Mouse (Mus musculus) activated CD4-positive, CD25-positive, alpha-beta regulatory T cell, adult 4 months (primary cell): ENCODE results near the gene Plppr3. TPM values are rescaled to one million over a fixed set of nuclear protein-coding genes. Genes with fewer than 3 reads are reported as not detected.
A peak's percentile ranks its signal among the peaks of the same experiment; 100 is the strongest.

Source experiments
- ATAC-seq: one replicate; pipeline ENCODE4 v1.8.0; 2017
- polyA plus RNA-seq, 2 experiments: library from polyadenylated mRNA; unstranded; fragments of 100-300 nt; shearing (Covaris generic); gene quantifications; one replicate each; pipeline ENCODE4 v1.2.1; 2017

Gene Plppr3
- polyA plus RNA-seq, 2 experiments from 2014 or later, result 1.6 to 2.1 TPM

DNA sequence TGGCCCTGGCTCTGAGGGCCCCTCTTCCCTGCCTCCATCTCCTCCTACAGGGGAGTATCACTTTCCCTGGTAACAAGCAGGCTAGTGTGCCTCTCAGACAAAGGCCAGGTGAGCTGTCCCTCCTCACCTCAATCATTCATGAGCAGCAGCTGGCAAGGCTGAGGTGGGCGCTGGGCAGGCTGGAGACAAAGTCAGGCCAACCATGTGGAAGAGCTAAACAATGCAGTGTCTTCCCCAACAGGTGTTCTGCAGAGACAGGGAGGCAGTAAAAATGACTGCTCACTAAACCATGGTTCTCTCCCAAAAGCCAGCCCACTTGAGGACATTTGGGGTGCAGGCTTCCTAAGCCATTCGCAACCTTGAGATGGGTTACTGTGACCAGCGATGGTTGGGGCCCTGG lies 22.8 kb downstream of the Plppr3 start:
- no peak for ATAC-seq

DNA sequence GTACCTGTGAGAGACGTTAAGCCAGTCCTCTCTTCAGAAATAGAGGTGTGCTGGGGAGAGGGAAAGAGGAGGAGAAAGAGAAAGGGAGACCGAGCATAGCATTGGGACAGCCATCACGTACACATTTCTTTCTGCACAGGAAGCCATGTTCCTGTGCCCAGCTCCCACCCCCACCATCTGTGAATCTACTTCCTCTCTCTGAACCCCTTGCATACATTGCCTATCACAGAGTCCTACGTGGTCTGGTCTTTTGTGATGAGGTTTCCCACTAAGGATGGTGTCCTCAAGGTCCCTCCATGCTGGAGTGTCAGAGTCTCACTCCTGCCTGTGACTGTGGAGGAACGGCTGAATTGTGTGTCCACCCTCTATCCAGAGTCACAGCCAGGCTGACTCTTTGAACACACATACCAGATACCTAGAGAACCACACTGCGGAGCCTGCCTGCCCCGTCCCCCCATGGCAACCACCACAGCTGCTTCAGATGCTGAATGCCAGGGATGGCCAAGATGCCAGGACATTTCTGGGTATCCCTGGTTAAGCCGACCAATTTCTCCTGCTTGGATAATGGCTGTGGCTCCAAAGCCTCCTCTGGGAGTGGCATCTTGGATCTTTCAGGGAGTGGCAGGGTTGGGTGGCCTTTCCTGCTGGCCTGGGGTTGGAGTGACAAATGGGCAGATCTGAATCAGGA lies 24.3 kb downstream of the Plppr3 start:
- no peak for ATAC-seq

DNA sequence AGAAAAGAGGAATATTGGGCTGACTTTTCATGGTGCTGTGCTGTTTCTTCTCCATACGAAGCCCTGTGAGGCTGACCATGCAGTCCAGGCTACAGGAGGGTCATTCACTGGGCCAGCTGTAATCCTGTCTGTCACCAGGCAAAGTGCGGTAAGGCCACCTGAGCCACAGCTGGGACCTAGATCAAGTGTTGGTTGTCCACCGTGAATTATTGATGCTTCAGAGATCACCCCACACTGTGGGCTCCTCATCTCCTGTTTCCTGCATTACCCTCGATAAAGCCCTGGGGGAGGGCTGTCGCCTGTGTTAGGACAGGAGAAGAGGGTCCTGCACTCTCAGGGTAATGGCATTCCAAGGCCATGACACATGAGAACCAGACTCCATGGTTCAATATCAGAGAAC lies 27.9 kb downstream of the Plppr3 start:
- no peak for ATAC-seq

DNA sequence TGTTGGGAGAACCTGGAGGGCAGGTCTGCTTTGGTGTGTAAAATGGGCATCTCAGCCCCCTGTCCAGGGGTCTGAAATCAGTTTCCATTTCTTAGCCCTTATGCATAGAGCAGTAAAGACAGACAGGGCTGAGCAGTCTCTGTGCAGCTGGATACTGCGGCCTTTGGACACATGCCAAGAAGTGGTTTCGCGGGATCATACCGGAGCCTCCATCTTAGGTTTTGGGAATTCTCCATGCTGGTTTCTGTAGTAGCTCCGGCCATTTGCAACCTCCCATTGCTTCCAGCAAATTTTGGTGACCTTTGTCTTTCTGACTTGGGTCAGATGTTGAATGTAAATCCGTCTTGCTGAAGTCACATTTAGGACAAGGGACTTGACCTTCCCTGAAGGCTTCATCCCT lies 31.0 kb downstream of the Plppr3 start:
- no peak for ATAC-seq

DNA sequence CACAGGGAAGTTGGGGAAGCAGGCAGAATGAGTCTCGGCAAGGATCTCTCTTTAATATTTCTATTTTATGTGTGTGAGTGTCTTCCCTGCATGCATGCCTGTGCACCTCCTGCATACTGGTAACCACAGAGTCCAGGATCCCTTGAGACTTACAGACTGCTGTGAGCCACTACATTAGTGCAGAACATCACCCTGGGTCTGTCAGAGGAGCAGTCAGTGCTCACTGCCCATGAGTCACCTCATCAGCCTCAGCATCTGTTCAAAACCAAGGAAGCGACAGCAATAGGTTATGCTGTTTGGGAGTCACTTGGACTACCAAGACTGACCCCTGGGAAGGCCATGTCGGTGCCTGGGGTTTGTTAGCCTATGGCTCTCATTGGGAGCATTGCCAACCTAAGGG lies 32.1 kb downstream of the Plppr3 start:
- ATAC-seq, result no peak

DNA sequence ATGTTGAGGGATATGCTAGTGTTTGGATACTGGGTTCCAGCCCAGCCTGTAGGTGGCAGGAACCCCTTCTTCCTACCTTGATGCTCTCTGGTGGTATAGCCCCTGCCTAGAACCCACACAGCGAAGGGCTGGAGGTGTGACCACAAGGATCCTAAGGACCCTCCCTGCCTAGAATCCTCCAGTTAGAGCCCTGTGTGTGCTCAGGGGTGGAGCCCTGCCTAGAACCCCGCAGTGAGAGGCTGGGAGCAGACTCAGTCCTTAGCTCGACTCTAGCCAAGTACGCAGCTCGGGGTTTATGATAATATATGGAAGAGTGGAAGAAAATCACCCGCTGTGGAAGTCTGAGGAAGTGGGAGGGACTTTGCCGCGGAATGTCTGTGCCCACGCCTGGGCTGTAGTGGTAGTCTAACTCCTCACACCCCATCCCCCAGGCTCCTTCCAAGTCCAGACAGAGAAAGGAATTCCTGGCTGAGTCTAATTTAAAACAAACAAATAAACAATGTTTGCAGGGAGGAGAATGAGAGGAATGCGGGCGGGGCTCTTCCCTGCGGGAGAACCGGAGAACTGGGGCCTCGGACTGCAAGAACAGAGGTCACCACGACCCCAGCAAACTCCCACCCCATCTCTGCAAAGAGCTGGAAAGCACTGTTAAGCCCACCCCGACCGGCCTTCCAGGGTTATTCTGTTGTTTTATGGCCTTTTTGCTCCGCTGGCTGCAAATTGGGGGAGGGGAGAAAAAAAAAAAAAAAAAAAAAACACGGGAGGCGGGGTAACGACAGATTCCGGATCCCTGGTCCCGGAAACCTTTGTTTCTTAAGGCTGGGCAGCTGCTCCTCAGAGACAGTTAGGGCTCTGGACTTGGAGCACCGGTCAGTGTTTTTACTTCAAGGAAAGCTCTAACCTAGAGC lies 33.5 kb downstream of the Plppr3 start:
- ATAC-seq, result no peak

DNA sequence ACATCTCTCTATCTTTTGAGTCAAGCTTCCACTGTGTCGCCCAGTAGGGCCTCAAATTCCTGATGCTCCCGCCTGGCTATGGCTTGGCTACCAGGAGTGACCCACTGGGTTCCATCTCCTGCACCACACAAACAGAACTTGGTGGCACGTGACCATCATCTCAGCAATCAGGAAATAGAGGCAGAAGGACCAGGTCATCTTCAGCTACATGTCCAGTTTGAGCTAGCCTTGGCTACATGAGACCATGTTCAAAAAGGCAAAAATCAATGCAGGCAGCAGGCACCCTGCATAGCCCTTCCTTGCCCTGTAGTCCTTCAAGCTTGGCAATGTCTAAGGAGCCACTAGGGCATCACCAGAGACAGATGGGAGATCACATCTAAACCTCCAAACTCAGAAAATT lies 34.3 kb downstream of the Plppr3 start:
- no peak for ATAC-seq

DNA sequence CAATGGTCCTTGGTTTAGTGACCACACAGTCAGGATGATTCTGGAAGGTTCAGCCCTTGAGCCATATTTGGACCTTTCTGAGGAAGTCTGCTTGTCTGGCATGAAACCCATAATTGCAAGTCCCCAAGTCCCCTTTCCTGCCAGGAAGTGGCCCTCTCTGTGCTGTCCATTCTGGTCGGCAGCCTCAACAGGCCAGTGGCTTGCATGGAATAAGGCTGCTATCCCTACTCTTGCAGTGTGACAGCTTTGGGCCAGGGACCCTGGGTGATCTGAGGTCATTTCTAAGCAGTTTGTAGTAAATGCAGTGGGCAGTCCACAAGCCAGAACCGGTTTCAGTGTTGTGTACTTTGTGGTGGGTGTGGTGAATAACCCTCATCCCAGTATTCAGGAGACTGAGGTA lies 36.3 kb downstream of the Plppr3 start:
- ATAC-seq, result no peak

DNA sequence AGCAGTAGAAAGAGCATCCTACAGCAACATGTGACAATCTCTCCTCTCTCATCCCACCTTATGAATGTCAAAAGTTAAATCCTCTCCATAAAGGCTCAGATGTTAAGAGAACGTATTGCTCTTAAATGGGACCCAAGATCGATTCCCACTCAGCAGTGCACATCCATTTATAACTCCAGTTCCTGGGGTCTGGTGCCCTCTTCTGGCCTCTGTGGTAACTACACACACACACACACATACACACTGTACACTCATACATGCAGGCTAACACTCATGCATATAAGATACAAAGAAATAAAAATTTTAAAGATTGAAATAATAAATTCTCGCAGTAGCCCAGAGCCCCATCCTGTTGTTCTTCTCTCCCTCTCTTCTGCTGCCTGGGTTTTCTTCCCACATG lies 37.5 kb downstream of the Plppr3 start:
- ATAC-seq, result no peak

DNA sequence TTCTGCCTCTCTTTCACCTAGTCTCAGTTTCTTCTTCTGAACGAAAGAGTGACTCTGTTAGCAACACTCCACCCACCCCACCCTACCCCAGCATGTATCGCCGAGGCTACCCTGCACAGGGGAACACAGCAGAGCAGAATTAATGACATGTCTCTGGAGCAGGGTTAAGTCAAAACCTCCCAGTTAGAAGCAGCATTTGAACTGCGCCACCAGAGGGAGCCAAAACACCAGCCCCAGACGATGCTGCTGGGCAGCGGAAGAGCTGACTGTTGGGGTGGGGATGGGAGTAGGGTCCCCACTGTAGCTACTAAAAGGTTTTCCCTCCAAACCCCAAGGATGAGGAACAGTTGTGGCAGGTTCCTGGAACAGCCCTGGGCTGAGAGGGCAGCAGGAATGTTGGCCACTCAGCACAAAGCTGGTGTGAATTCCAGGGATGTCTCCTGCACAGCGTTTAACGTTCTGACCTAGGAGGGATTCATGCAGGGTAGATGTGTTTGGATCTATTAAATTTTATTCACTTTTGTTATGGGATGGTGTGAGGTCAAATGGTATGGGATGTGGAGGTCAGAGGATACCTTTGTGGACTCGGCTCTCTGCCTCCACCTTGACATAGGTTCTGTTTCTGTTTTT lies 39.5 kb downstream of the Plppr3 start:
- ATAC-seq, result peak; percentile 59

DNA sequence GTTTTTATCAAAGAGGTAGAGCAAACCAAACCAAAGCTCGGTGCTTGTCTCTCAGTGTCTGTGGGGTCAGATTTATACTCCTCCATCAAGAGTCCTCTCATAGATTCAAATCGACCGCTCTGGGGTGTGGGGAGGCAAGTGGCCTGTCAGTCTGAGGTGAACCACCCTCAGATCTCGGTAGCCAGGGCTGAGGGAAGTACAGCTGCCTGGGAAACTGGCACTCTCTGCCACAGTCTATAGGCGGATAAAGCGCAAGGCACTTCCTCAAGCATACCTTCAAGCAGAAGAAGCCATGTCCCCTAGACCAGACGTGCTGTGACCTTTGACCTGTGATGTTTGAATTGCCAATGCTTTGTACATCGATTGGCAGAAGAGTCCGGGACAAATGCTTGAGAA lies 41.6 kb downstream of the Plppr3 start:
- no peak for ATAC-seq

DNA sequence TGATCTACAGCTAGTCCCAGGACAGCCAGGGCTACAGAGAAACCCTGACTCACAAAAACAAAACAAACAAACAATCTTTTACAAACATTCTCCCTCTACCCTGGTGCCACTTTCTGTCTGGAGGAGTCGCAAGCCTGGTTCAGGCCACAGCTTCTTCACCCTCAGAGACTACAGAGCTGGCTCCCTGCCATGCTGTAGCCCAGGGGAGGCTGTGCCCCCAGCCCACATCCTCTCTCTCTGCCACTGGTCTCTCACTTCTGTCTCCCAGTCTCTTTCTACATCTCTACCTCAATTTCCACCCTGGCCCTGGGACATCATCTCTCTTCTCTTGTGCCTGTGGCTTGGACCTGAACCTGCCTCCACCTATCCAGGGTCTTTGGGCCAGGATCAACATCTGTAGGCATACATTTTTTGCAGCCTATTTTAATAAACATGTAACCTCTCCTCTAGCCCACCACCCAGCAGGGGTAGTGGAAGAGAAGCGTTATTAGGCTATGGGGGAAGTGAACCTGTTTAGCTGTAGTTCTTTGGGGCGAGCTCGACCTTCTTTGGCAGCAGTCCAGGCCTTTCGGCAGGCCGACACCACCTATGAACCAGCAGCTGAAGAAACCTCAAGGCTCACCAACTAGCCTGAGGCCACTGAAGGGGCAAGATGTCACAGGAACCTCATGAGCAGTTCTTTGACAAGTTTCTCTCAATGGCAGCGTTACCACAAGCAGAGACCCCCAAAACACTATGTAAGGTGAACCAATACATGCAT lies 42.2 kb downstream of the Plppr3 start:
- no peak for ATAC-seq

DNA sequence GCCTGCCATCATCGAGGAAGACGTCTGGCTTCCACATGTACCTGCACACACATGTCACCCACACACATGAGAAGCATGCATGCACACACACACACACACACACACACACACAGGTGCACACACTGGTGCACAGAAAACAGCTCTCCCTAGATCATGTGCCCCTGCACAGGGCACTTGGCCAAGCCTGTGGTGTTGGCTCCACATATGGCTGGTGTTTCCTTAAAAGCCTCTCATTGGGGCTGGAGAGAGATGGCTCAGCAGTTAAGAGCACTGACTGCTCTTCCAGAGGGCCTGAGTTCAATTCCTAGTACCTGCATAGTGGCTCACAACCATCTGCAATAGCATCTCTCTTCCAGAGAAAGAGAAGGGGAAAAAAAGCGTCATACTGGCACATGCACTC lies 42.9 kb downstream of the Plppr3 start:
- ATAC-seq, result no peak

DNA sequence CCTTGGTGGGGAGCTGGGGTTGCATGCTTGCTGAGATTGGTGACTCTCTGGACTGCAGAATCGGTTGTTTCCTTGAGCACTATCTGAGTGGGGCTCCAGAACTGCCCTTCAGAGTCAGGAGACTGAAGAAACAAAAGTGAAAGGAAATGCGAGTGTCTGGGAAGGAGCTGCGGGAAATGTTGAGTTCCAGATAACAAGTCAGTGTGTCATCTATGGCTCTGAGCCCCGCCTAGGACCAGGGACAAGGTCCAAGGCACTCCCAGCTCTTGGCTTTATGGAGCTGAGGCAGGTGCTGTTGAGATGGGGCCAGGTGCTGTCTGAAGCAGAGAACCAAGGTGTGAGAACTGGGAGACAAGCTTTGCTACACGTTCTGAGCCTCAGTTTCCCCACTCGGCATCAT lies 50.0 kb downstream of the Plppr3 start:
- no peak for ATAC-seq

DNA sequence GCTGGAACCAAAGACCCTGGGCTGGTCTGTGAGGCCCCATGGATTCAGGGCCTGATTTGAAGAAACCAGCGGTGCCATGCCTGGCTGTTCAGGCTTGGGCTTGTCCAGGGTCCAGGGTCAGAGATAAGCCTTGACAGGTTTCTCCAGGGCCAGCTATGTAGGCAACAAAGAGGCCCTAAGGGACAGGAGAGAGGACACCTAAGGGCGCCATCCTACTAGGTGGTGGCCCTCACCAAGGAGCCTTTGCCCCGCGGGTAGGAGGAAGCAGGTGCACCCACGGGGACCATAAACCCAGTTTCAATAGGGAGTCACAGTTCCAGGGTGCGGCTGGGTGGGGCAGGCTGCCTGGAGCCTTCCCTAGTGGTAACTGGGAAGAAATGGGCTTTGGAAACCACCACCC lies 51.4 kb downstream of the Plppr3 start:
- ATAC-seq, result no peak

DNA sequence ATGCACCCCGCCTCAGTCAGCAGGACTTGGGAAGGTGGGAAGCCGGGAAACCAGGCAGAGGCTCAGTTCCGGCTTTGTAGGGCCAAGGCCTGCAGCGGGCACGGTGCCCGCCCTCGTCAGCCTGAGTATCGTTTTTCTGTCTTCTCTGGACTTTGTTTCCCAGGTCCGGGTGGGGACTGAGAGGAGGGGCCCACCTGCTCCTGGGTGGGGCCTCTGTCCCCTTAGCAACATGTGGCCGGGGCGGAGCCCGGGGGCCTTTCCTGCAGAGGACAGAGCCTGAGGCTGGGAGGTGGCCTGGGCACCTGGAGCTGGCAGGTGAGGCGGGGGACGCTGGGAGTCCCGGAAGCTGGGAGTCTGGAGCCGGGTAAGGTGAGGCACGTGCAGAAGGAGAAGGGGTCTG lies 52.1 kb downstream of the Plppr3 start:
- ATAC-seq, result no peak

DNA sequence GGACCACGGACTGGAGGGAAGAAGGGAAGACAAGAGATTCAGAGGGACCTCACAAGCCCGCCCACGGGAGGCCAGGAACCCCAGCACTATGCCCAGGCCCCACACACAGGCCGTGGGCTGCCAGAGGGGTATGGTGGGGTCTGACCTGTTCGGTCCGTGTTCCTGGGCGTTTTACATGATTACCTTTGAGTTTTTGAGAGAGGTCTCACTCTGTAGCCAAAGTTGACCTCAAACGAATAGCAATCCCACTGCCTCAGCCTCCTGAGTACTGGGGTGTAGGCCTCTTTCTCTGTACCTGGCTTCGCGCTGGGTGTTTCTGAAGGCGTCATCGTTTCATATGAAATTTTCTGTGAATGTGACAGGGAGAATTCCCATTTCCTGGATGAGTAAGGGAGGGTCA lies 52.7 kb downstream of the Plppr3 start:
- ATAC-seq, result no peak

DNA sequence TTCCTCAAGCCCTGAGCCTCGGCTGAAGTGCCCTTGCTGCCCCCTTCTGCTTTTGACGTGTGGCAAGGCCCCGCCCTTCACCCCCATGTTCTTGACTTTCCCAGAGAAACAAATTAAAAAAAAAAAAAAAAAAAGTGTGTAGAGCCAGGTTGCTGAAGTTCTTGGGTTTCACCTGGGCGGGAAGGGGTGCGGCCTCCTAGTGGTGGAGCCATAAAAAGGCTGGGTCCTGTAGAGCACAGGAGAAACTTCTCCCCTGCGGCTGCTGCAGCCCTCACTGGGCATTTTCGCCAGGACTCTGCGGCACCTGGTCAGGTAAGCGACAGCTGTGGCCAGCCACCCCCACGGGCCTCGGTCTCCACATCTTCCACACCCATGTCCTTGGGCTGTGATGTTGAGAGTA lies 53.7 kb downstream of the Plppr3 start, which contains the start of gene Misp:
Gene Misp, plus strand, starts transcription at position 208 of the 400 bp plus-strand sequence.
- no peak for ATAC-seq

DNA sequence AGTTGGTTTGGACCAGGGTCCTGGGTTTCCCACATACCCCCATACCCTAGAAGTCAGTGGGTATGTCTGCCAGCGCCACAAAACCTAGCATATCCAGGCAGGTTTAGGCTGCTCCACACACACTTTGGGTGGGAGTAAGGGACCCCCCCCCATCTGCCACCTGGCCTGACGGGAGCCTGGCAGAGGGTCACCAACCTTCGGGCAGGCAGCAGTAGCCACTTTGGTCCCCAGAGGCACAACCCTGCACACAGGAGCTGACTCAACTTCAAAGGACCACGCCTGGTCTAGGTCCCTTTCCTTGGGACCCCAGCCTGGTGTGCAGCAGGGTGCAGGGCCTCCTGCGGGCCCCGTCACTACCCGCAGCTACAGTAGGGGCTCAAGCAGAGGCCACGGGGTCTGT lies 54.2 kb downstream of the Plppr3 start:
- no peak for ATAC-seq

DNA sequence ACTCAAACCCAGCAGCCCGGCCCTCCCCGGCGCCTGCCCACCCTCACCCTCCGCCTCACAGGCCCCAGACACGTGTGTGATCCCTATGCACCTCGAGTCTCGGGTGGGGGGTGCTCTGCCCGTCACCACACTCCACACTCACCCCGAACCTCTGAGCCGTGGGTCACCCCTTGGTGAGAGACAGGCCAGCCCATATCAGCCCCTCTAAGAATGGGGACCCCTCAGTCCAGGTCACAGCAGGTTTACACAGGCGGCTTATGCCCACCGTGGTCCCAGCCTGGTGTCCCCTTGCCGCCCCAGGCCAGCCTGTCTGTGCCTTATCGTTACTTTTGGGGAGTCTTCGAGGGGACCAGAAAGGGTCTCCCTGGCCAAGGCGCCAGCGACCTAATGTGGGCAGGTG lies 54.8 kb downstream of the Plppr3 start:
- no peak for ATAC-seq

DNA sequence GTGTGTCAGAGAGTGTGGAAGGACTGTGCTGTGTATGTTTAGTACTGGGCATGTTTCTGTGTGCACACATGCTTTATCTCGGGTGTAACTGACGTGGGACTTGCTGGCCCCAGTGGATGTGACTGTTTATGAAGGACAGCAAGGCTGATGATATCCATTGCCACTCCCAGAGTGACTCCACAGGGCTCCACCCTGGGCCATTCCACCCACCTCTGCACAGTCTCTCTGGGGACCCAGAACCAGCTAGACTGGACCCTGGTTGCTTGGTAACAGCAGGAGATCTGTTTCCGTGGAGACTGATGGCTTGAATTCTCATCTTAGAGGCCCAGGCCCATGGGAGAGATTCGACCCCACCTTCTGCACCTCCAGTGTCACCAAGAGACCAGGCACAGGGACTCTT lies 56.2 kb downstream of the Plppr3 start:
- no peak for ATAC-seq

DNA sequence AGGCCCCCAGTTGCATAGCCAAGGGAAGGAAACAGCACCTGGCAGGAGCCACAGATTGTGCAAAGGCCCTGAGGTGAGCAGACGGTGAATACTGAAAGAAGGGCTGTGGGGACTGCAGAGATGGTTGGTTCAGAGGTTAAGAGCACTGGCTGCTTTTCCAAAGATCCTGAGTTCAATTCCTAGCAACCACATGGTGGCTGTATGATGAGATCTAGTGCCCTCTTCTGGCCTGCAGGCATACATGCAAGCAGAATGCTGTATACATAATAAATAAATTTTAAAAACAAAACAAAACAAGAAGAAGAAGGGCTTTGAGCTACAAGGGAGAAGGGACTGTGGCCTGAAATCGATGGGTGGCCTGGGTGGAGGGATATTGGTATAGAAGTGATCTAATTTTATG lies 57.3 kb downstream of the Plppr3 start:
- ATAC-seq, result no peak
